Mouse (Mus musculus) MEL (cell line): Measurements from ENCODE around the gene Chrm3. TPM values are rescaled to one million over a fixed set of nuclear protein-coding genes. Genes with fewer than 3 reads are reported as not detected.

ENCODE experiments used
- DNase-seq: peaks from one replicate; pipeline ENCODE4 v3.0.0; 2011; ENCODE audit warnings: low read depth, low spot score
- H3K27ac ChIP-seq: 2 replicates; pipeline ENCODE4 v1.5.1; 2012; ENCODE audit warnings: low read depth, mild to moderate bottlenecking, control low read depth, low read length, moderate library complexity; ENCODE audit not compliant: control insufficient read depth
- H3K27me3 ChIP-seq, 2 experiments: fragments of 150-350 bp in 1 of 2; sonication (generic) in 1 of 2; 2 replicates each; pipeline ENCODE4 v1.6.1; 2012; ENCODE audit warnings: low read length in 2 of 2, mild to moderate bottlenecking in 2 of 2, improper control_type of control experiment in 1 of 2, moderate library complexity in 1 of 2; ENCODE audit not compliant: insufficient read depth in 2 of 2, control insufficient read depth in 1 of 2
- H3K36me3 ChIP-seq, 2 experiments: 2 replicates each; pipeline ENCODE4 v1.6.1; 2012 to 2014; ENCODE audit warnings: low read length in 2 of 2, improper control_type of control experiment in 1 of 2, inconsistent platforms in 1 of 2, mild to moderate bottlenecking in 1 of 2; ENCODE audit not compliant: insufficient read depth in 2 of 2, control insufficient read depth in 1 of 2
- H3K4me1 ChIP-seq, 2 experiments: fragments of 150-350 bp in 1 of 2; sonication (generic) in 1 of 2; 2 replicates each; pipeline ENCODE4 v1.6.1; 2012; ENCODE audit warnings: low read length in 2 of 2, improper control_type of control experiment in 1 of 2, mild to moderate bottlenecking in 1 of 2; ENCODE audit not compliant: insufficient read depth in 2 of 2, control insufficient read depth in 1 of 2
- H3K4me3 ChIP-seq, 2 experiments: fragments of 150-350 bp in 1 of 2; sonication (generic) in 1 of 2; 2 replicates each; pipeline ENCODE4 v1.5.1; 2012; ENCODE audit warnings: low read depth in 2 of 2, low read length in 2 of 2, mild to moderate bottlenecking in 2 of 2, moderate library complexity in 2 of 2, control low read depth in 1 of 2, improper control_type of control experiment in 1 of 2; ENCODE audit not compliant: control insufficient read depth in 1 of 2, insufficient read depth in 1 of 2
- H3K79me2 ChIP-seq: 2 replicates; pipeline ENCODE4 v1.6.1; 2012; ENCODE audit warnings: mild to moderate bottlenecking, low read length, moderate library complexity; ENCODE audit not compliant: control insufficient read depth, poor library complexity, insufficient read depth
- H3K9ac ChIP-seq: 2 replicates; pipeline ENCODE4 v1.6.1; 2012; ENCODE audit warnings: low read depth, mild to moderate bottlenecking, control low read depth, low read length, moderate library complexity; ENCODE audit not compliant: control insufficient read depth, poor library complexity, severe bottlenecking
- H3K9me3 ChIP-seq: fragments of 150-350 bp; sonication (generic); replicated peaks from 2 replicates; pipeline ENCODE4 v1.6.1; 2012; ENCODE audit warnings: mild to moderate bottlenecking, low read length, improper control_type of control experiment, moderate library complexity; ENCODE audit not compliant: insufficient read depth
- CHD1 ChIP-seq: IDR thresholded peaks from 2 replicates; pipeline ENCODE4 v1.6.1; 2012; ENCODE audit warnings: low read depth, mild to moderate bottlenecking, inconsistent platforms, low read length, improper control_type of control experiment
- ELF1 ChIP-seq: IDR thresholded peaks from 2 replicates; pipeline ENCODE4 v1.6.1; 2014; ENCODE audit warnings: low read depth, mild to moderate bottlenecking, inconsistent platforms, low read length, improper control_type of control experiment, moderate library complexity
- GABPA ChIP-seq: IDR thresholded peaks from 2 replicates; pipeline ENCODE4 v1.6.1; 2012; ENCODE audit warnings: low read depth, mild to moderate bottlenecking, inconsistent platforms, low read length, improper control_type of control experiment, moderate library complexity
- HCFC1 ChIP-seq: IDR thresholded peaks from 2 replicates; pipeline ENCODE4 v1.6.1; 2012; ENCODE audit warnings: low read depth, mild to moderate bottlenecking, inconsistent platforms, low read length, improper control_type of control experiment, moderate library complexity
- JUND ChIP-seq: IDR thresholded peaks from 2 replicates; pipeline ENCODE4 v1.6.1; 2011; ENCODE audit warnings: low read depth, mild to moderate bottlenecking, improper control_type of control experiment, low read length
- MAFK ChIP-seq: IDR thresholded peaks from 2 replicates; pipeline ENCODE4 v1.6.1; 2011; ENCODE audit warnings: low read depth, mild to moderate bottlenecking, low read length, improper control_type of control experiment, borderline replicate concordance
- MAZ ChIP-seq: IDR thresholded peaks from 2 replicates; pipeline ENCODE4 v1.6.1; 2012; ENCODE audit warnings: low read depth, mild to moderate bottlenecking, inconsistent platforms, low read length, improper control_type of control experiment
- MEF2A ChIP-seq: IDR thresholded peaks from 2 replicates; pipeline ENCODE4 v1.6.1; 2014; ENCODE audit warnings: low read depth, mild to moderate bottlenecking, inconsistent platforms, low read length, improper control_type of control experiment; ENCODE audit not compliant: poor library complexity, insufficient replicate concordance, severe bottlenecking; ENCODE audit errors: extremely low read depth
- NRF1 ChIP-seq: IDR thresholded peaks from 2 replicates; pipeline ENCODE4 v1.6.1; 2014; ENCODE audit warnings: low read depth, mild to moderate bottlenecking, inconsistent platforms, low read length, improper control_type of control experiment, moderate library complexity; ENCODE audit not compliant: poor library complexity, insufficient read depth, severe bottlenecking
- POLR2A ChIP-seq, 2 experiments: IDR thresholded peaks; 2 replicates each; pipeline ENCODE4 v1.6.1; 2011 to 2012; ENCODE audit warnings: low read length in 2 of 2, mild to moderate bottlenecking in 2 of 2, control low read depth in 1 of 2, improper control_type of control experiment in 1 of 2, low read depth in 1 of 2, moderate library complexity in 1 of 2; ENCODE audit not compliant: control insufficient read depth in 1 of 2, insufficient read depth in 1 of 2, poor library complexity in 1 of 2
- POLR2AphosphoS2 ChIP-seq: IDR thresholded peaks from 2 replicates; pipeline ENCODE4 v1.6.1; 2011; ENCODE audit warnings: low read length, improper control_type of control experiment
- POLR2AphosphoS5 ChIP-seq: IDR thresholded peaks from 2 replicates; pipeline ENCODE4 v1.6.1; 2012; ENCODE audit warnings: low read depth, borderline replicate concordance, mild to moderate bottlenecking, inconsistent platforms, low read length, moderate library complexity, mixed read lengths
- RAD21 ChIP-seq: IDR thresholded peaks from 2 replicates; pipeline ENCODE4 v1.6.1; 2011; ENCODE audit warnings: mild to moderate bottlenecking, low read depth, low read length, improper control_type of control experiment
- RCOR1 ChIP-seq: IDR thresholded peaks from 2 replicates; pipeline ENCODE4 v1.6.1; 2012; ENCODE audit warnings: low read depth, mild to moderate bottlenecking, inconsistent platforms, low read length, improper control_type of control experiment
- SMC3 ChIP-seq: IDR thresholded peaks from 2 replicates; pipeline ENCODE4 v1.6.1; 2011; ENCODE audit warnings: low read depth, low read length, improper control_type of control experiment
- TAL1 ChIP-seq: IDR thresholded peaks from 2 replicates; pipeline ENCODE4 v1.6.1; 2012; ENCODE audit warnings: mild to moderate bottlenecking, inconsistent platforms, low read length, moderate library complexity, mixed read lengths
- TBP ChIP-seq: IDR thresholded peaks from 2 replicates; pipeline ENCODE4 v1.8.0; 2011; ENCODE audit warnings: low read depth, low read length, improper control_type of control experiment
- TCF12 ChIP-seq: IDR thresholded peaks from 2 replicates; pipeline ENCODE4 v1.6.1; 2014; ENCODE audit warnings: low read depth, mild to moderate bottlenecking, inconsistent platforms, low read length, improper control_type of control experiment, moderate library complexity
- UBTF ChIP-seq: IDR thresholded peaks from 2 replicates; pipeline ENCODE4 v1.6.1; 2012; ENCODE audit warnings: low read depth, mild to moderate bottlenecking, inconsistent platforms, low read length, improper control_type of control experiment, moderate library complexity, borderline replicate concordance; ENCODE audit not compliant: insufficient read depth
- USF1 ChIP-seq: IDR thresholded peaks from 2 replicates; pipeline ENCODE4 v1.6.1; 2014; ENCODE audit warnings: low read depth, mild to moderate bottlenecking, inconsistent platforms, low read length, improper control_type of control experiment, moderate library complexity
- USF2 ChIP-seq, 2 experiments: IDR thresholded peaks; 2 replicates each; pipeline ENCODE4 v1.6.1; 2011 to 2012; ENCODE audit warnings: improper control_type of control experiment in 2 of 2, low read length in 2 of 2, borderline replicate concordance in 1 of 2, inconsistent platforms in 1 of 2, low read depth in 1 of 2, mild to moderate bottlenecking in 1 of 2; ENCODE audit not compliant: insufficient read depth in 1 of 2
- ZKSCAN1 ChIP-seq: IDR thresholded peaks from 2 replicates; pipeline ENCODE4 v1.6.1; 2012; ENCODE audit warnings: low read depth, mild to moderate bottlenecking, inconsistent platforms, low read length, improper control_type of control experiment, moderate library complexity
- ZMIZ1 ChIP-seq: IDR thresholded peaks from 2 replicates; pipeline ENCODE4 v1.6.1; 2012; ENCODE audit warnings: low read depth, mild to moderate bottlenecking, inconsistent platforms, low read length, improper control_type of control experiment, moderate library complexity
- ZNF384 ChIP-seq: IDR thresholded peaks from 2 replicates; pipeline ENCODE4 v1.6.1; 2012; ENCODE audit warnings: low read depth, mild to moderate bottlenecking, inconsistent platforms, low read length, improper control_type of control experiment
- polyA plus RNA-seq, 2 experiments: library from polyadenylated mRNA; stranded (reverse) in 1 of 2; unstranded in 1 of 2; fragments of >175 nt in 1 of 2; fragments of >200 nt in 1 of 2; gene quantifications; 2 replicates each; pipeline versions ENCODE4 v1.2.1 to v1.2.4; 2012; ENCODE audit warnings: low replicate concordance in 2 of 2, low read depth in 1 of 2; ENCODE audit not compliant: insufficient read length in 2 of 2, insufficient read depth in 1 of 2, missing spikeins in 1 of 2
- total RNA-seq: library from RNA; depleted of rRNA; stranded (reverse); fragments of 300-350 nt; gene quantifications from 2 replicates; pipeline ENCODE4 v1.2.3, GENCODE M21; 2012

Chrm3 gene
- total and polyA plus RNA-seq, 3 experiments = not detected

DNA sequence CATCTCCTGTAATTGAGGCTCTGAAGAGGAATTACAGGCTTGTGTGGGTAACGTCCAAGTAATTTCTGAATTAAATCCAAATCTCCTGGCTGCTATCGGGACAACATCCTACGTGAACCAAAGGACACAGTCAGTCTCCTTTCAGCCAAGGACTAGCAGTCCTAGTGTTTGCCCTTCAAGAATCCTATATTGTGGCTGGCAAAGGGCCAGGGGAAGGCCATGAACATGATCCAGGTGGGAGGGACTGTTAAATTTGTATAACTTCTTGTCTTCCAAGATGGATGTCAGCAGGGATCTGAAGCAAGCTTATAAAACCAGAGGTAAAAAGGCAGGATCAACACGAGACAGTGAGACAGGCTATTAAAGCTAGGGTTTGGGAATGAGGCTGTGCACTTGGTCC is 357.7 kb downstream of the Chrm3 start:
- Histone ChIP-seq H3K4me1 (no peaks in the 10 kb centered on the region), H3K9ac (no peak overlapping the region), H3K27ac (no peak overlapping the region), H3K4me3 (no peak overlapping the region), H3K36me3 (no peaks in the 10 kb centered on the region), H3K27me3 (no peaks in the 10 kb centered on the region), H3K9me3 (no peaks in the 10 kb centered on the region), H3K79me2 (no peaks in the 10 kb centered on the region)
- no peak for TF ChIP-seq ZKSCAN1
- DNase-seq = no peak

DNA sequence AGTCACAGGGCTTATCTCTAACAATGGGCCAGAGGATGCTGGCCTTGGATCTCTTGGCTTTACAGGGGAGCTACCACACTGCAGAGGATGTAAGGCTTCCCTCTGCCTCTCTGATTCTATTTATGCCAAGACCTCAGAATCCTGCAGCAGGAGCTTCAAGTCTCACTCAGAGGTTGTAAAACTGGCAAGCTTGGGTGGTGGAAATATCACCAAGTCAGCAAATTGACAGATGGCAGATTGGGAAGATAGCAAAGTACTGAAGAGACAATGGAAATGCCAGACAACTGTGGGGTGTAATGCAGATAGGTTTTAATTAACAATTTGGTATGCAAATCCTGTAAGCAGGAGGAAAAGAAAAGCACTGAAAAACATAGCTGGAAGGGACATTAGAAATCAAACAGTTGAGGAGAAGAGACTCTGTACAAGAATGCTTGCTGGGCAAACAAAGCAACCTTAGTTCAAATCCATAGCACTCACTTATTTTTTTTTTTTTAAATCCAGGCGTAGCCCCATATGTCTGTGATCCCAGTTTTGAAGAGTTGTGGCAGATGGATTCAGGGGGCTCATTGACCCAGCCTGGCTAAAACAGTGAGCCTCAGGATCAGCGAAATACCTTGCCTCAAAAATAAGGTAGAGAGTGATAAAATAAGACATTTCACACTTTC is 362.9 kb downstream of the Chrm3 start:
- Histone ChIP-seq H3K36me3 (peaks cover 0 to 4% of the 10 kb centered on the region in 2 experiments; a peak in 1 of 4 replicates), H3K9ac (no peak overlapping the region), H3K79me2 (no peaks in the 10 kb centered on the region), H3K4me3 (no peak overlapping the region), H3K27ac (no peak overlapping the region), H3K4me1 (peaks cover 0 to 6% of the 10 kb centered on the region in 2 experiments; a peak in 2 of 4 replicates), H3K9me3 (no peaks in the 10 kb centered on the region), H3K27me3 (no peaks in the 10 kb centered on the region)
- no peak for DNase-seq
- TF ChIP-seq MAFK (no peak), ZKSCAN1 (no peak), CHD1 (no peak)

DNA sequence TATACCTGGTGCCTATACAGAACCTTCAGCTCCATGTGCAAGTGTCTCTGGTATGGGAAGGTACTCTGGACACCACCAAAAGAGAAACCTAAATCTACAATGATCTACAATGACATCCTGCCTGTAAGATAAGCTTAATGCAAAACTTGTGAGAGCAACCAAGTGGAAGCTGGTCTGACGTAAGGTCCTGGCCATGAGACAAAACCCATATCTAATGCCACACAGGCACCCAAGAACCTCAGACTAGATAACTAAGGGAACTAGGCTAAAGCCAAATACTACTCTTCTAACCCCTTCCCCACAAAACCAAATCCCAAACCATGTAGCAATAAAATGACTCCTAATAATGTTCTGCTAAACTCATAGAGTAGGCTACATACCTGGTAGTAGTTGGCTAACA is 364.8 kb downstream of the Chrm3 start:
- no peaks in the 10 kb centered on the region for H3K9me3 ChIP-seq
- no peaks in the 10 kb centered on the region for H3K27me3 ChIP-seq
- peak; percentile 58 for DNase-seq
- no peak overlapping the region for H3K27ac ChIP-seq
- H3K4me1 ChIP-seq = peaks cover 0 to 6% of the 10 kb centered on the region in 2 experiments; a peak in 2 of 4 replicates
- no peak overlapping the region for H3K9ac ChIP-seq
- no peaks in the 10 kb centered on the region for H3K79me2 ChIP-seq
- H3K4me3 ChIP-seq = no peak overlapping the region
- H3K36me3 ChIP-seq = peaks cover 0 to 4% of the 10 kb centered on the region in 2 experiments; a peak in 2 of 4 replicates
- TF ChIP-seq MEF2A (no peak), JUND (no peak), MAFK (no peak), HCFC1 (no peak), MAZ (no peak), UBTF (no peak), USF2 (IDR thresholded peaks at IDR 0.05; ENCODE audit: borderline replicate concordance in 1 of 2, insufficient read depth in 1 of 2, low read depth in 1 of 2, low read length in 2 of 2) (no peak), RAD21 (no peak), TCF12 (peak; percentile 84), TBP (no peak), POLR2AphosphoS5 (no peak), POLR2A (IDR thresholded peaks at IDR 0.05; ENCODE audit: control insufficient read depth in 1 of 2, insufficient read depth in 1 of 2, low read depth in 1 of 2, low read length in 2 of 2, poor library complexity in 1 of 2) (no peak), SMC3 (no peak), GABPA (no peak), ZMIZ1 (no peak), ELF1 (no peak), ZKSCAN1 (no peak), POLR2AphosphoS2 (no peak), USF1 (no peak), TAL1 (no peak), ZNF384 (no peak), NRF1 (no peak), RCOR1 (peak; percentile 32; the same call in 1 of the 2 replicates)
